Mouse (Mus musculus) C2C12 (cell line): ENCODE measurements around the gene Lgr6.

Experiments
- CEBPB ChIP-seq: IDR thresholded peaks from one replicate; pipeline ENCODE4 v1.6.1; 2011; ENCODE audit warnings: low read depth, mild to moderate bottlenecking, control low read depth, moderate library complexity
- CTCF ChIP-seq: IDR thresholded peaks from one replicate; pipeline ENCODE4 v1.5.1; 2011; ENCODE audit not compliant: control insufficient read depth, insufficient read depth, insufficient read length
- FOSL1 ChIP-seq: IDR thresholded peaks from one replicate; pipeline ENCODE4 v1.8.0; 2011; ENCODE audit warnings: mild to moderate bottlenecking, low read length; ENCODE audit not compliant: poor library complexity, insufficient read depth, severe bottlenecking
- MAX ChIP-seq: IDR thresholded peaks from one replicate; pipeline ENCODE4 v1.6.1; 2011; ENCODE audit warnings: mild to moderate bottlenecking, control low read depth
- MYOD1 ChIP-seq: IDR thresholded peaks from one replicate; pipeline ENCODE4 v1.6.1; 2011; ENCODE audit warnings: low read depth; ENCODE audit not compliant: control insufficient read depth, insufficient read length
- MYOG ChIP-seq: IDR thresholded peaks from one replicate; pipeline ENCODE4 v1.6.1; 2011; ENCODE audit not compliant: control insufficient read depth, insufficient read length; ENCODE audit errors: extremely low read depth
- USF1 ChIP-seq: IDR thresholded peaks from one replicate; pipeline ENCODE4 v1.6.1; 2011; ENCODE audit warnings: low read depth, mild to moderate bottlenecking, control low read depth, moderate library complexity

DNA sequence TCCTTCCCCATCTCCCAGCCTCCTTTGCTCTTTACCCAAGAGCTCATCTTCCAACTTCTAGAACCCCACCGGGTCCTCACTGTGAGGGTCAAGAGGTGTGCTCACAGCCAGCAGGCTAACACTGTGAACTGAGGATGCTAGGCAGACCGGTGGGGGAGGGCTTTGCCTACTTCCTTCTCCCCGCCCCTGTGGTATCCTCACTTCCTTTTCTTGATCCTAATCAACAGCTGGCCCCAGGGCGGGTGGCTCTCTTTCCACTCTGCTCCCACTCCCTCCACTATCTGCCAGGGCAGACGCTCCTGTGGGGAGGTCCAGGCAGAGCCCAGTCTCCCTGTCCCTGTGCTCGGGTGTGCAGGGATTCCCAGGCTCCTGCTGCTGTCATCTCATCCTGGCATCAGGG lies 26.0 kb upstream of the Lgr6 start:
- TF ChIP-seq CTCF: no peak
- TF ChIP-seq USF1: no peak
- no peak for TF ChIP-seq CEBPB
- no peak for TF ChIP-seq MYOD1
- TF ChIP-seq MAX: no peak
- no peak for TF ChIP-seq FOSL1
- no peak for TF ChIP-seq MYOG
